Mouse (Mus musculus) intestine, postnatal 0 days (tissue): ENCODE data around the gene Rai1. TPM values are rescaled to one million over a fixed set of nuclear protein-coding genes. Genes with fewer than 3 reads are reported as not detected.

Experiments used
- ATAC-seq: fragments of 200-750 bp; cut with Nextera tagmentation; 2 replicates; pipeline ENCODE4 v1.8.0; 2017; ENCODE audit warnings: mild to moderate bottlenecking, moderate TSS enrichment, moderate library complexity
- H3K27ac ChIP-seq: fragments of 300-500 bp; sonication (generic); 2 replicates; pipeline ENCODE4 v1.5.1; 2014; ENCODE audit warnings: mild to moderate bottlenecking, low read depth, low read length, moderate library complexity
- H3K27me3 ChIP-seq: fragments of 300-500 bp; sonication (generic); replicated peaks from 2 replicates; pipeline ENCODE4 v1.6.1; 2014; ENCODE audit warnings: low read length, mixed read lengths; ENCODE audit not compliant: control insufficient read depth, insufficient read depth
- H3K36me3 ChIP-seq: fragments of 300-500 bp; sonication (generic); 2 replicates; pipeline ENCODE4 v1.6.1; 2014; ENCODE audit warnings: mild to moderate bottlenecking, moderate library complexity; ENCODE audit not compliant: control insufficient read depth, insufficient read depth
- H3K4me1 ChIP-seq: fragments of 300-500 bp; sonication (generic); replicated peaks from 2 replicates; pipeline ENCODE4 v1.6.1; 2014; ENCODE audit warnings: antibody characterized with exemption, low read length, mixed read lengths; ENCODE audit not compliant: control insufficient read depth, insufficient read depth
- H3K4me2 ChIP-seq: fragments of 300-500 bp; sonication (generic); replicated peaks from 2 replicates; pipeline ENCODE4 v1.6.1; 2014; ENCODE audit warnings: low read depth, mild to moderate bottlenecking, moderate library complexity
- H3K4me3 ChIP-seq: fragments of 300-500 bp; sonication (generic); 2 replicates; pipeline ENCODE4 v1.5.1; 2014; ENCODE audit warnings: low read depth, low read length
- H3K9ac ChIP-seq: fragments of 300-500 bp; sonication (generic); 2 replicates; pipeline ENCODE4 v1.6.1; 2014; ENCODE audit warnings: mild to moderate bottlenecking, low read depth, low read length
- H3K9me3 ChIP-seq: fragments of 300-500 bp; sonication (generic); 2 replicates; pipeline ENCODE4 v1.6.1; 2016; ENCODE audit warnings: mixed run types; ENCODE audit not compliant: control insufficient read depth
- CTCF ChIP-seq: sonication (generic); IDR thresholded peaks from 2 replicates; pipeline ENCODE4 v1.5.1; 2016; ENCODE audit warnings: low read depth, mild to moderate bottlenecking, control low read depth, antibody characterized with exemption, moderate library complexity
- WGBS: fragments of 180-500 bp; shearing (Covaris S2); extraction: QIAGEN DNeasy Blood & Tissue Kit; methylation state at CpG from one replicate; pipeline ENCODE4 v1.1.7; 2014; 5-methylcytosine and 5-hydroxymethylcytosine counted together
- polyA plus RNA-seq: library from polyadenylated mRNA; unstranded; fragments of >200 nt; fragmentation: Nextera tagmentation; extraction: Ambion mirVana; gene quantifications from 2 replicates; pipeline ENCODE4 v1.2.1, GENCODE M21; 2015

Gene Rai1
- polyA plus RNA-seq, 1 experiment from 2014 or later: 10.1 TPM

DNA sequence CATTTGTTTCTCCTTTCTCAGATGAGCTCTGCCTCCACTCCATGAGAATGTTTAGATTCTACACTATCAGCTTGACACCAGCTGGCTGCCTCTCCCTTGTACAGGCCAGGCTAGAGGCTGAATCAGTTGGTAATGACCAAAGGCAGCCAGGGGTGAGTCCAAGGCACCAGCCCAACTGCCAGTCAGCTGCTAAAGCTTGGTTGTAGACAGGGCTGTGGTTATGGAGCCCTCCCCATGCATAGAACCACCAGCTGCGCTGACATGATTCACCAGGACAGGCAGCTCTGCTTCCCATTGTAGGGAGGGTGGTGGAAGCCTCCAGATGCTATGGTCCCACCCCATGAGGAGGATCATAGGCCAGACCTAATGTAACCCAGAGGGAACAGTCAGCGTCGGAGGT is 49.1 kb downstream of the Rai1 start:
- 94% methylated on average over 3 of the region's 3 CpGs for WGBS
- H3K9me3 ChIP-seq: no peaks in the 10 kb centered on the region

GRCm38 (mm10) chr11:60155690-60156089 is 50.9 kb downstream of the Rai1 start:
- no peak for ATAC-seq
- H3K36me3 ChIP-seq: peaks cover 4% of the 10 kb centered on the region; the same call in 1 of the 2 replicates
- H3K4me2 ChIP-seq: no peak overlapping the region
- no peaks in the 10 kb centered on the region for H3K4me1 ChIP-seq
- no peak overlapping the region for H3K4me3 ChIP-seq
- H3K27ac ChIP-seq: no peak overlapping the region
- 86% methylated on average over 5 of the region's 5 CpGs for WGBS
- no peak overlapping the region for H3K9ac ChIP-seq
- H3K9me3 ChIP-seq: no peaks in the 10 kb centered on the region
- no peak for TF ChIP-seq CTCF
- H3K27me3 ChIP-seq: no peaks in the 10 kb centered on the region

More for the DNA sequence above, 49.1 kb downstream of the Rai1 start:
- TF ChIP-seq CTCF: no peak
- H3K4me3 ChIP-seq: no peak overlapping the region
- no peak overlapping the region for H3K27ac ChIP-seq
- no peak overlapping the region for H3K4me2 ChIP-seq
- no peak for ATAC-seq
- no peak overlapping the region for H3K9ac ChIP-seq
- peaks cover 4% of the 10 kb centered on the region; the same call in 1 of the 2 replicates for H3K36me3 ChIP-seq
- no peaks in the 10 kb centered on the region for H3K4me1 ChIP-seq
- no peaks in the 10 kb centered on the region for H3K27me3 ChIP-seq

GRCm38 (mm10) chr11:60158271-60158670 is 53.5 kb downstream of the Rai1 start:
- WGBS: 73% methylated on average over 4 of the region's 4 CpGs
- no peak for ATAC-seq

DNA sequence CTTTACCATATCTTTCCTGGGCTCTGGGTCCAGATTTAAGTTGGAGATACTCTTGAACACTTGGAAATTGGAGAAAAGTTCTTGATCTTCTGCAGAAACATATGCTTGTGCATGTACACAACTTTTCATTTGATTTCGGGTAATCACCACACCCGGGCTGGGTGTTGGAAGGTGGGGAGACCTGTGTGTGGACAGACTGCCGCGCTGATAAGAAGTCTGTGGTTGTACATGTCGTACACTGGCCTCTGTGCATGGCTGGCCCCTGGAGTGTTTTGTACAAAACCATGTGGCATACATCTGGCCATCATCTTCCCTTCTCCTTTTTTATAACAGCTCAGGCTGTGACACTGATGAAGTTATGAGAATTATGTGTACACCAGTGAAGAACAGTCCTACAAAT is 55.1 kb downstream of the Rai1 start:
- Histone ChIP-seq H3K4me3 (no peak overlapping the region), H3K9me3 (no peaks in the 10 kb centered on the region), H3K36me3 (peaks cover 11% of the 10 kb centered on the region; the same call in 1 of the 2 replicates), H3K27me3 (no peaks in the 10 kb centered on the region), H3K9ac (no peak overlapping the region), H3K4me1 (no peaks in the 10 kb centered on the region), H3K27ac (no peak overlapping the region), H3K4me2 (no peak overlapping the region)
- no peak for TF ChIP-seq CTCF
- 72% methylated on average over 5 of the region's 5 CpGs for WGBS
- ATAC-seq: no peak

More at GRCm38 (mm10) chr11:60158271-60158670, 53.5 kb downstream of the Rai1 start:
- H3K36me3 ChIP-seq: peaks cover 11% of the 10 kb centered on the region; the same call in 1 of the 2 replicates
- H3K9ac ChIP-seq: no peak overlapping the region
- H3K4me1 ChIP-seq: no peaks in the 10 kb centered on the region
- no peaks in the 10 kb centered on the region for H3K9me3 ChIP-seq
- H3K27ac ChIP-seq: no peak overlapping the region
- H3K4me2 ChIP-seq: no peak overlapping the region
- no peak for TF ChIP-seq CTCF
- H3K4me3 ChIP-seq: no peak overlapping the region
- no peaks in the 10 kb centered on the region for H3K27me3 ChIP-seq

- H3K27ac ChIP-seq: no peak overlapping the region
- WGBS: 54% methylated on average over 3 of the region's 3 CpGs
- H3K4me3 ChIP-seq: no peak overlapping the region
- no peak for TF ChIP-seq CTCF
- H3K27me3 ChIP-seq: no peaks in the 10 kb centered on the region
- no peak overlapping the region for H3K4me2 ChIP-seq
- H3K9me3 ChIP-seq: no peaks in the 10 kb centered on the region
- ATAC-seq: no peak
- no peaks in the 10 kb centered on the region for H3K4me1 ChIP-seq
- no peak overlapping the region for H3K9ac ChIP-seq
- peaks cover 11% of the 10 kb centered on the region; the same call in 1 of the 2 replicates for H3K36me3 ChIP-seq
Observed at GRCm38 (mm10) chr11:60160454-60161114, 55.8 kb downstream of the Rai1 start.

DNA sequence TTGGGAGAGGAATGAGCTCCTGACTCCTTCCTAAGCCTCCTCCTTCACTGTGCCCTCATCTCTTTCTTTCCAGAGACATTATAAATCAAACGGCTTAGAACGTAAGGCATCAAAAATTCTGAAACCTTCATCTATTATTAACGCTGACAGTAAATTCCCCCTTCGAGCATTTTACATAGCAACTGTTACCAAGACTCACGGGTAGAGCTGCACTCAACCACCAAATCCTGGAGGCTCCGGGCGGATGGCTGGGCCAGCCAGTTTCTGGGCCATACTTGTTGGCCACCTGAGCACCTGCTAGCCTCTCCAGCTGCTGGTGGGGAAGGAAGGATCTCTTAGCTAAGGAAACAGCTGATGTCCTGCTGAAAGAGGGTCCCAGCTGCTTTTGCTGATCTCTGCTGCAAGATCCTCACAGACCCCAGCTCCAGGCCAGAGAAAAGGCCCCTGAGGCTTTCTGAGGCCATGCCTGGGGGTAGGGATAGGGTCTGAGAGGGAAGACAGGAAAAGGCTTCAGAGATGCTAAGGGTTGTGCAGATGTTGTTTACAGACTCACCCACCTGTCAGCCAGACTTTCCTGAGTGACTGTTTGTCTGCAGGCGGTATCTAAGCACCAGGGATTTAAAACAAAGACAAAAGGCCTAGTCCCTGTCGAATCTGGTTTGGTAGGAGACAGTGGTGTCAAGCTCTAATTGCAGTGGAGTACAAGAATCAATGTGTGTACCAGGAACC is 56.5 kb downstream of the Rai1 start:
- no peak overlapping the region for H3K27ac ChIP-seq
- TF ChIP-seq CTCF: no peak
- no peak for ATAC-seq
- no peaks in the 10 kb centered on the region for H3K27me3 ChIP-seq
- 60% methylated on average over 9 of the region's 9 CpGs for WGBS
- no peak overlapping the region for H3K4me2 ChIP-seq
- H3K4me3 ChIP-seq: no peak overlapping the region
- peaks cover 11% of the 10 kb centered on the region; the same call in 1 of the 2 replicates for H3K36me3 ChIP-seq
- H3K9ac ChIP-seq: no peak overlapping the region
- no peaks in the 10 kb centered on the region for H3K4me1 ChIP-seq
- H3K9me3 ChIP-seq: no peaks in the 10 kb centered on the region
